Mouse (Mus musculus): Measurements from ENCODE around the gene Fcgr4. TPM values are rescaled to one million over a fixed set of nuclear protein-coding genes. Genes with fewer than 3 reads are reported as not detected.
A peak's percentile ranks its signal among the peaks of the same experiment; 100 is the strongest.

Fcgr4 gene
- polyA plus RNA-seq, 1 experiment from 2014 or later: 1.2 TPM

- H3K4me2 ChIP-seq (replicated peaks; ENCODE audit: low read depth): peak overlapping the region; percentile 12; the same call in 1 of the 2 replicates
- H3K9me3 ChIP-seq (ENCODE audit: control insufficient read depth, low read length): no peaks in the 10 kb centered on the region
- ATAC-seq (ENCODE audit: low FRiP score, low TSS enrichment) (no peak), DNase-seq (ENCODE audit: low spot score) (peak; percentile 23)
- WGBS: 54% methylated on average over 21 of the region's 21 CpGs
- peak overlapping the region; percentile 15 for H3K4me3 ChIP-seq (ENCODE audit: low read depth, low read length)
- H3K27ac ChIP-seq (replicated peaks): no peak overlapping the region
- H3K36me3 ChIP-seq (ENCODE audit: control insufficient read depth, insufficient read depth, low read length): no peaks in the 10 kb centered on the region
- no peaks in the 10 kb centered on the region for H3K4me1 ChIP-seq (replicated peaks; ENCODE audit: control insufficient read depth, insufficient read depth)
- no peak overlapping the region for H3K9ac ChIP-seq (ENCODE audit: low read length)
- TF ChIP-seq EP300 (optimal IDR thresholded peaks at IDR 0.05): no peak
- no peak for TF ChIP-seq CTCF (IDR thresholded peaks at IDR 0.05; ENCODE audit: low read depth)
- H3K27me3 ChIP-seq (ENCODE audit: control insufficient read depth, insufficient read depth, low read length): no peaks in the 10 kb centered on the region
Observed at GRCm38 (mm10) chr1:170997756-170998655, 20.7 kb upstream of the Fcgr4 start.

GRCm38 (mm10) chr1:170999811-171000210, 18.9 kb upstream of the Fcgr4 start:
- TF ChIP-seq CTCF (IDR thresholded peaks at IDR 0.05; ENCODE audit: low read depth): no peak
- no peak for TF ChIP-seq EP300 (optimal IDR thresholded peaks at IDR 0.05)
- Histone ChIP-seq H3K4me3 (ENCODE audit: low read depth, low read length) (no peak overlapping the region), H3K9me3 (ENCODE audit: control insufficient read depth, low read length) (no peaks in the 10 kb centered on the region), H3K27ac (replicated peaks) (no peak overlapping the region), H3K27me3 (ENCODE audit: control insufficient read depth, insufficient read depth, low read length) (no peaks in the 10 kb centered on the region), H3K36me3 (ENCODE audit: control insufficient read depth, insufficient read depth, low read length) (no peaks in the 10 kb centered on the region), H3K9ac (ENCODE audit: low read length) (no peak overlapping the region), H3K4me2 (replicated peaks; ENCODE audit: low read depth) (no peak overlapping the region), H3K4me1 (replicated peaks; ENCODE audit: control insufficient read depth, insufficient read depth) (no peaks in the 10 kb centered on the region)
- ATAC-seq (ENCODE audit: low FRiP score, low TSS enrichment) (no peak), DNase-seq (ENCODE audit: low spot score) (no peak)

GRCm38 (mm10) chr1:171005081-171005480, 13.6 kb upstream of the Fcgr4 start:
- Histone ChIP-seq H3K9ac (ENCODE audit: low read length) (no peak overlapping the region), H3K36me3 (ENCODE audit: control insufficient read depth, insufficient read depth, low read length) (no peaks in the 10 kb centered on the region), H3K27ac (replicated peaks) (no peak overlapping the region), H3K9me3 (ENCODE audit: control insufficient read depth, low read length) (no peaks in the 10 kb centered on the region), H3K27me3 (ENCODE audit: control insufficient read depth, insufficient read depth, low read length) (no peaks in the 10 kb centered on the region), H3K4me3 (ENCODE audit: low read depth, low read length) (no peak overlapping the region), H3K4me2 (replicated peaks; ENCODE audit: low read depth) (no peak overlapping the region), H3K4me1 (replicated peaks; ENCODE audit: control insufficient read depth, insufficient read depth) (no peaks in the 10 kb centered on the region)
- no peak for TF ChIP-seq CTCF (IDR thresholded peaks at IDR 0.05; ENCODE audit: low read depth)
- TF ChIP-seq EP300 (optimal IDR thresholded peaks at IDR 0.05): no peak
- 66% methylated on average over 6 of the region's 6 CpGs for WGBS
- DNase-seq (ENCODE audit: low spot score): no peak
- ATAC-seq (ENCODE audit: low FRiP score, low TSS enrichment): no peak

DNA sequence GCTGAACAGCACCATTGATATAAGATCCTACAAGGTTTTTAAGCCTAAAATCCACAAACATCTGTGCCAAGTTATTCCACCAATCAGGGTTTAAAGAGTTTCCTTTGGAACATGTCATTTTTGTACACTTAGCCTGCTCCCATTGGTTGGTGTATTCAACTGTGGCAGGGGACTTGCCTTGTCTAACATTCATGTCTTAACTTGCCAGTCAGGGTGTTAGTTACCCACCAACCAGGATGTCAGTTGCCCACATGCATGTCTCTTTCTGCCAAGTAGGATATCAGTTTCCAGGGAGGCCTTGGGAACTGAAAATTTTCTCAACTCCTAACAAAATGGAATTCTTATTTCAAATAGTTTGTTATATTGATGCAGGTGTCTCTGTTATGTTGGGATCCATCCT, 13.1 kb upstream of the Fcgr4 start:
- Histone ChIP-seq H3K27me3 (ENCODE audit: control insufficient read depth, insufficient read depth, low read length) (no peaks in the 10 kb centered on the region), H3K4me3 (ENCODE audit: low read depth, low read length) (no peak overlapping the region), H3K9me3 (ENCODE audit: control insufficient read depth, low read length) (no peaks in the 10 kb centered on the region), H3K4me2 (replicated peaks; ENCODE audit: low read depth) (no peak overlapping the region), H3K27ac (replicated peaks) (no peak overlapping the region), H3K36me3 (ENCODE audit: control insufficient read depth, insufficient read depth, low read length) (no peaks in the 10 kb centered on the region), H3K4me1 (replicated peaks; ENCODE audit: control insufficient read depth, insufficient read depth) (no peaks in the 10 kb centered on the region), H3K9ac (ENCODE audit: low read length) (no peak overlapping the region)
- TF ChIP-seq EP300 (optimal IDR thresholded peaks at IDR 0.05): no peak
- no peak for TF ChIP-seq CTCF (IDR thresholded peaks at IDR 0.05; ENCODE audit: low read depth)
- no peak for DNase-seq (ENCODE audit: low spot score)
- no peak for ATAC-seq (ENCODE audit: low FRiP score, low TSS enrichment)

DNA sequence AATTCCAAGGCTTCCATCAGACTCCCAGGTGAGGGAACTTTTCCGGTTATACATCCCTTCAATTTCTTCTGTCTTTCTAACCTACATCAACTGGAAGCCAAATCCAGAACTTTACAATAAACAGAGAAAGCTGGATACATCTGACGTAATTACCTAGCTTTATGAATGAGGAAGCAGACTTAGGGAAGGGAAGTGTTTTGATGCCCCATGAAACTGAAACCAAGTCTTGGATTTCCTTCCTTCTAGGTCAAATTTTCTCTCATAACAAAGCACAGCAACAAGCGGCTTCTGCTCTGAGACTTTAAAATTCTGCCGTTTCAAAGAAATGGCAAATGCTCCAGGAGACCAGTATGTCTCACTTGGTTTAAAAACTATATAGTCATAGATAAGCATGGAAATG, 12.4 kb upstream of the Fcgr4 start:
- H3K27me3 ChIP-seq (ENCODE audit: control insufficient read depth, insufficient read depth, low read length): no peaks in the 10 kb centered on the region
- no peak overlapping the region for H3K4me3 ChIP-seq (ENCODE audit: low read depth, low read length)
- H3K4me1 ChIP-seq (replicated peaks; ENCODE audit: control insufficient read depth, insufficient read depth): no peaks in the 10 kb centered on the region
- no peak overlapping the region for H3K27ac ChIP-seq (replicated peaks)
- no peak overlapping the region for H3K4me2 ChIP-seq (replicated peaks; ENCODE audit: low read depth)
- no peaks in the 10 kb centered on the region for H3K9me3 ChIP-seq (ENCODE audit: control insufficient read depth, low read length)
- H3K9ac ChIP-seq (ENCODE audit: low read length): no peak overlapping the region
- no peaks in the 10 kb centered on the region for H3K36me3 ChIP-seq (ENCODE audit: control insufficient read depth, insufficient read depth, low read length)
- DNase-seq (ENCODE audit: low spot score): no peak
- no peak for ATAC-seq (ENCODE audit: low FRiP score, low TSS enrichment)
- TF ChIP-seq CTCF (IDR thresholded peaks at IDR 0.05; ENCODE audit: low read depth) (no peak), EP300 (optimal IDR thresholded peaks at IDR 0.05) (no peak)
- 82% methylated on average over 4 of the region's 4 CpGs for WGBS

DNA sequence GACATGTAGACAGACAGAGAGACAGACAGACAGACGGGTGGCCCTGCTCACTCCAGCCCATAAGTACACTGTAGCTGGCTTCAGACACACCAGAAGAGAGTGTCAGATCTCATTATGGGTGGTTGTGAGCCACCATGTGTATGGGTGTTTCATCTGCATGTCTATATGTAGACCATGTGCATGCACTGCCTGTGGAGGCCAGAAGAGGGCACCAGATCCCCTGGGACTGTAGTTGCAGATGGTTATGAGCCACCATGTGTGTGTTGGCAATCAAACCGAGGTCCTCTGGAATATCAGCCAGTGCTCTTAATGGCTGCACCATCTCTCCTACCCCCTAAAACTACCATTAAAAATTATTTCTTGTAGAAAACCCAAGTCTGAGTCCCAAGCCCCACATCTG, 11.8 kb upstream of the Fcgr4 start:
- DNase-seq (ENCODE audit: low spot score): no peak
- Histone ChIP-seq H3K4me3 (ENCODE audit: low read depth, low read length) (no peak overlapping the region), H3K4me2 (replicated peaks; ENCODE audit: low read depth) (no peak overlapping the region), H3K36me3 (ENCODE audit: control insufficient read depth, insufficient read depth, low read length) (no peaks in the 10 kb centered on the region), H3K27ac (replicated peaks) (no peak overlapping the region), H3K9me3 (ENCODE audit: control insufficient read depth, low read length) (no peaks in the 10 kb centered on the region), H3K9ac (ENCODE audit: low read length) (no peak overlapping the region), H3K27me3 (ENCODE audit: control insufficient read depth, insufficient read depth, low read length) (no peaks in the 10 kb centered on the region), H3K4me1 (replicated peaks; ENCODE audit: control insufficient read depth, insufficient read depth) (no peaks in the 10 kb centered on the region)
- 97% methylated on average over 2 of the region's 2 CpGs for WGBS
- no peak for TF ChIP-seq EP300 (optimal IDR thresholded peaks at IDR 0.05)
- TF ChIP-seq CTCF (IDR thresholded peaks at IDR 0.05; ENCODE audit: low read depth): peak; percentile 59
- no peak for ATAC-seq (ENCODE audit: low FRiP score, low TSS enrichment)
